Mouse (Mus musculus) brain, embryonic 18.5 days (tissue): ENCODE results near the gene Samm50.

Experiments
- DNase-seq: peaks from one replicate; pipeline ENCODE4 v3.0.0-alpha.2; 2012; ENCODE audit warnings: low read depth, low spot score

The Samm50 gene

GRCm38 (mm10) chr15:84211564-84211963, 19.5 kb downstream of the Samm50 start:
- no peak for DNase-seq

- peak; percentile 73 for DNase-seq
These were observed 20.2 kb downstream of the Samm50 start for GRCm38 (mm10) chr15:84212031-84212755.

GRCm38 (mm10) chr15:84212756-84213105, 20.7 kb downstream of the Samm50 start:
- no peak for DNase-seq

GRCm38 (mm10) chr15:84213162-84213739, 21.2 kb downstream of the Samm50 start:
- DNase-seq: no peak

GRCm38 (mm10) chr15:84214476-84214875, 22.4 kb downstream of the Samm50 start:
- no peak for DNase-seq

GRCm38 (mm10) chr15:84215273-84215672, 23.2 kb downstream of the Samm50 start:
- no peak for DNase-seq

GRCm38 (mm10) chr15:84216026-84216425, 24.0 kb downstream of the Samm50 start:
- DNase-seq: no peak

GRCm38 (mm10) chr15:84216461-84217084, 24.5 kb downstream of the Samm50 start:
- no peak for DNase-seq

GRCm38 (mm10) chr15:84217969-84218782, 26.1 kb downstream of the Samm50 start:
- no peak for DNase-seq

- no peak for DNase-seq
These were observed 26.8 kb downstream of the Samm50 start for GRCm38 (mm10) chr15:84218783-84219271.

GRCm38 (mm10) chr15:84221539-84221938, 29.5 kb downstream of the Samm50 start:
- DNase-seq: no peak

GRCm38 (mm10) chr15:84223423-84223822, 31.4 kb downstream of the Samm50 start:
- no peak for DNase-seq

GRCm38 (mm10) chr15:84224779-84225178, 32.7 kb downstream of the Samm50 start:
- no peak for DNase-seq

- no peak for DNase-seq
These were observed 34.9 kb downstream of the Samm50 start for GRCm38 (mm10) chr15:84226918-84227317.

- no peak for DNase-seq
These were observed 38.6 kb downstream of the Samm50 start for GRCm38 (mm10) chr15:84230661-84231060.

- DNase-seq: no peak
These were observed 39.2 kb downstream of the Samm50 start for GRCm38 (mm10) chr15:84231113-84231712.

GRCm38 (mm10) chr15:84231721-84232561, 39.9 kb downstream of the Samm50 start, which contains the start of gene Parvb:
TSS of gene Parvb (plus strand) at chr15:84232043.
- DNase-seq: no peak

GRCm38 (mm10) chr15:84232609-84233008, 40.6 kb downstream of the Samm50 start:
- DNase-seq: no peak

GRCm38 (mm10) chr15:84234794-84235581, 42.9 kb downstream of the Samm50 start:
- DNase-seq: no peak

- DNase-seq: no peak
These were observed 43.6 kb downstream of the Samm50 start for GRCm38 (mm10) chr15:84235646-84236045.
